In genomic region chr11:120233441-120234135, GRCm38 (mm10) we compare ENCODE assay signal across 8 mouse cellular contexts. TPM values are rescaled to one million over a fixed set of nuclear protein-coding genes. Genes with fewer than 3 reads are reported as not detected.
DNase-seq lines count a peak whose midpoint lies in the region; ATAC-seq and TF ChIP-seq lines count a peak whose summit lies in the region.

No protein-coding gene starts in this region.

- peak overlapping the region; percentile 97 for H3K4me2 ChIP-seq in heart, postnatal 0 days (ENCODE audit: low read depth, low read length)
- H3K4me2 ChIP-seq in limb, embryonic 15.5 days, result peak overlapping the region; percentile 96
- peak overlapping the region; percentile 99 for H3K4me2 ChIP-seq in neural tube, embryonic 11.5 days (ENCODE audit: low read depth)

- H3K27me3 ChIP-seq in C2C12 (ENCODE audit: control insufficient read depth, insufficient read depth, insufficient read length), result no peaks in the 10 kb centered on the region
- no peaks in the 10 kb centered on the region for H3K27me3 ChIP-seq in heart, postnatal 0 days (ENCODE audit: control insufficient read depth, insufficient read depth, low read length)
- H3K27me3 ChIP-seq in limb, embryonic 15.5 days, result no peaks in the 10 kb centered on the region
- no peaks in the 10 kb centered on the region for H3K27me3 ChIP-seq in neural tube, embryonic 11.5 days (ENCODE audit: control insufficient read depth, insufficient read depth, low read length)

- TF ChIP-seq EP300 in heart, postnatal 0 days (IDR thresholded peaks at IDR 0.05; ENCODE audit: low read depth), result no peak

- H3K4me1 ChIP-seq in heart, postnatal 0 days (ENCODE audit: control insufficient read depth, insufficient read depth), result peaks cover 22% of the 10 kb centered on the region
- H3K4me1 ChIP-seq in limb, embryonic 15.5 days, result peaks cover 54% of the 10 kb centered on the region
- H3K4me1 ChIP-seq in neural tube, embryonic 11.5 days (ENCODE audit: control insufficient read depth, insufficient read depth, low read length), result peaks cover 26% of the 10 kb centered on the region

- H3K79me2 ChIP-seq in C2C12 (ENCODE audit: control insufficient read depth, insufficient read depth), result peaks cover 95% of the 10 kb centered on the region

- peak overlapping the region; percentile 97 for H3K9ac ChIP-seq in heart, postnatal 0 days (replicated peaks; ENCODE audit: low read depth, low read length)
- peak overlapping the region; percentile 68 for H3K9ac ChIP-seq in limb, embryonic 15.5 days
- H3K9ac ChIP-seq in neural tube, embryonic 11.5 days (ENCODE audit: low read length), result peak overlapping the region; percentile 100

- no peak for ATAC-seq in heart, postnatal 0 days (ENCODE audit: insufficient read depth, low read depth)
- ATAC-seq in limb, embryonic 15.5 days (ENCODE audit: insufficient number of reproducible peaks, low FRiP score, low TSS enrichment, low read depth), result no peak
- ATAC-seq in neural tube, embryonic 11.5 days (ENCODE audit: insufficient read depth, low FRiP score, low TSS enrichment), result no peak
- no peak for ATAC-seq in megakaryocyte-erythroid progenitor cell, adult 5-6 weeks (replicated peaks; ENCODE audit: low FRiP score, low TSS enrichment, poor library complexity, severe bottlenecking)

- under 1% methylated on average over 51 of the region's 51 CpGs for WGBS in heart, postnatal 0 days
- under 1% methylated on average over 51 of the region's 51 CpGs for WGBS in limb, embryonic 15.5 days
- under 1% methylated on average over 49 of the region's 51 CpGs for WGBS in neural tube, embryonic 11.5 days

- peak; percentile 56 to 57 for DNase-seq in frontal cortex, postnatal 36 days (ENCODE audit: low spot score in 2 of 2)
- DNase-seq in frontal cortex, postnatal 25 days (ENCODE audit: low spot score in 2 of 2), result no peak
- DNase-seq in embryo, embryonic 10 days (ENCODE audit: low spot score), result peak; percentile 55
- DNase-seq in heart, postnatal 0 days (ENCODE audit: low spot score), result no peak
- DNase-seq in neural tube, embryonic 11.5 days (ENCODE audit: low spot score), result peak; percentile 78

- peaks cover 4% of the 10 kb centered on the region for H3K36me3 ChIP-seq in C2C12 (ENCODE audit: control insufficient read depth, insufficient read depth)
- no peaks in the 10 kb centered on the region for H3K36me3 ChIP-seq in heart, postnatal 0 days (replicated peaks; ENCODE audit: control insufficient read depth, insufficient read depth, low read length)
- H3K36me3 ChIP-seq in limb, embryonic 15.5 days, result no peaks in the 10 kb centered on the region
- H3K36me3 ChIP-seq in neural tube, embryonic 11.5 days (ENCODE audit: control insufficient read depth, insufficient read depth, low read length), result no peaks in the 10 kb centered on the region

- H3K9me3 ChIP-seq in heart, postnatal 0 days (replicated peaks; ENCODE audit: control insufficient read depth, low read length), result no peaks in the 10 kb centered on the region
- no peaks in the 10 kb centered on the region for H3K9me3 ChIP-seq in limb, embryonic 15.5 days
- H3K9me3 ChIP-seq in neural tube, embryonic 11.5 days (ENCODE audit: control insufficient read depth, low read length), result no peaks in the 10 kb centered on the region

- peak overlapping the region; percentile 88 for H3K27ac ChIP-seq in heart, postnatal 0 days (ENCODE audit: low read depth)
- peak overlapping the region; percentile 89 for H3K27ac ChIP-seq in limb, embryonic 15.5 days
- peak overlapping the region; percentile 98 for H3K27ac ChIP-seq in neural tube, embryonic 11.5 days (ENCODE audit: low read depth, low read length)

- peak overlapping the region; percentile 71 for H3K4me3 ChIP-seq in C2C12 (ENCODE audit: insufficient read depth, poor library complexity, severe bottlenecking)
- H3K4me3 ChIP-seq in heart, postnatal 0 days (ENCODE audit: low read depth, low read length), result peak overlapping the region; percentile 85
- peak overlapping the region; percentile 81 for H3K4me3 ChIP-seq in limb, embryonic 15.5 days
- H3K4me3 ChIP-seq in neural tube, embryonic 11.5 days (ENCODE audit: low read depth, low read length), result peak overlapping the region; percentile 97

- no peak for TF ChIP-seq CTCF in C2C12 (IDR thresholded peaks at IDR 0.05; ENCODE audit: control insufficient read depth, insufficient read depth, insufficient read length)
- no peak for TF ChIP-seq CTCF in heart, postnatal 0 days (IDR thresholded peaks at IDR 0.05; ENCODE audit: low read depth)

- H3K79me3 ChIP-seq in C2C12 (ENCODE audit: low read depth), result peaks cover 70% of the 10 kb centered on the region

- H3ac ChIP-seq in C2C12 (ENCODE audit: control insufficient read depth, insufficient read length, low read depth), result peak overlapping the region; percentile 89

TF ChIP-seq in C2C12, 6 proteins besides CTCF, POLR2A, EP300 and RAD21:
- no peak for TF ChIP-seq MYOG (IDR thresholded peaks at IDR 0.05; ENCODE audit: control insufficient read depth, extremely low read depth, insufficient read length)
- no peak for TF ChIP-seq FOSL1 (IDR thresholded peaks at IDR 0.05; ENCODE audit: insufficient read depth, low read length, poor library complexity, severe bottlenecking)
- no peak for TF ChIP-seq MYOD1 (IDR thresholded peaks at IDR 0.05; ENCODE audit: control insufficient read depth, insufficient read length, low read depth)
- TF ChIP-seq CEBPB (IDR thresholded peaks at IDR 0.05; ENCODE audit: low read depth), result no peak
- no peak for TF ChIP-seq USF1 (IDR thresholded peaks at IDR 0.05; ENCODE audit: low read depth)
- no peak for TF ChIP-seq MAX (IDR thresholded peaks at IDR 0.05)

RNA-seq across cellular contexts. Expression of gene Bahcc1, which starts 0.8 kb away (rescaled TPM):
- 10.8 TPM for polyA plus RNA-seq in C2C12 (2012; fragmentation: generic; extraction: Trizol)
- 12.2 and 13.1 TPM in 2 replicates for total RNA-seq in heart, postnatal 0 days (2014; rRNA removed; ENCODE audit: low replicate concordance)
- 2.8 and 3.5 TPM in 2 replicates for polyA plus RNA-seq in heart, postnatal 0 days (2015; fragmentation: Nextera tagmentation; extraction: Ambion mirVana)
- 5.8 and 6.7 TPM in 2 replicates for polyA plus RNA-seq in limb, embryonic 15.5 days (2015; fragmentation: Nextera tagmentation; extraction: Ambion mirVana)
- 19.7 and 22.7 TPM in 2 replicates for polyA plus RNA-seq in neural tube, embryonic 11.5 days (2014; fragmentation: Nextera tagmentation; extraction: Ambion mirVana)
- 25.6 and 30.1 TPM in 2 replicates for total RNA-seq in megakaryocyte-erythroid progenitor cell, adult 5-6 weeks (2014; fragmentation: Nextera tagmentation)
- total RNA-seq in megakaryocyte-erythroid progenitor cell, adult 5-6 weeks (2017), result 6.7 and 7.0 TPM in 2 replicates

Comparison
In these comparisons a context has a peak if more than half of its experiments do, and no peak if none do; other contexts are left out.
1. DNase-seq: peak in frontal cortex, postnatal 36 days (2 of 2), embryo, embryonic 10 days (single experiment) and neural tube, embryonic 11.5 days (single experiment); none in frontal cortex, postnatal 25 days (0 of 2) and heart, postnatal 0 days (single experiment).
2. Peak in every context shown above with its lines, with median percentiles within 50 percentile points of each other: H3K4me3 ChIP-seq, H3K27ac ChIP-seq, H3K4me2 ChIP-seq and H3K9ac ChIP-seq.